Mouse (Mus musculus) forebrain, postnatal 0 days (tissue): ENCODE data around the gene Sema4a. TPM values are rescaled to one million over a fixed set of nuclear protein-coding genes. Genes with fewer than 3 reads are reported as not detected.
A peak's percentile ranks its signal among the peaks of the same experiment; 100 is the strongest.

ENCODE experiments used
- ATAC-seq: fragments of 200-750 bp; cut with Nextera tagmentation; 2 replicates; pipeline ENCODE4 v1.8.0; 2017; ENCODE audit warnings: mild to moderate bottlenecking, moderate library complexity
- DNase-seq: peaks from one replicate; pipeline ENCODE4 v3.0.0-alpha.2; 2015
- H3K27ac ChIP-seq: fragments of 300-500 bp; sonication (generic); 2 replicates; pipeline ENCODE4 v1.5.1; 2014; ENCODE audit warnings: low read depth, mild to moderate bottlenecking, antibody characterized with exemption, low read length, moderate library complexity, mixed read lengths
- H3K27me3 ChIP-seq: fragments of 300-500 bp; sonication (generic); 2 replicates; pipeline ENCODE4 v1.6.1; 2014; ENCODE audit warnings: mild to moderate bottlenecking, low read length, mixed read lengths; ENCODE audit not compliant: insufficient read depth
- H3K36me3 ChIP-seq: fragments of 300-500 bp; sonication (generic); 2 replicates; pipeline ENCODE4 v1.6.1; 2014; ENCODE audit warnings: mild to moderate bottlenecking, moderate library complexity; ENCODE audit not compliant: insufficient read depth
- H3K4me1 ChIP-seq: fragments of 300-500 bp; sonication (generic); 2 replicates; pipeline ENCODE4 v1.6.1; 2014; ENCODE audit warnings: antibody characterized with exemption; ENCODE audit not compliant: insufficient read depth
- H3K4me2 ChIP-seq: fragments of 300-500 bp; sonication (generic); 2 replicates; pipeline ENCODE4 v1.6.1; 2014; ENCODE audit warnings: low read depth, mild to moderate bottlenecking, moderate library complexity
- H3K4me3 ChIP-seq: fragments of 300-500 bp; sonication (generic); 2 replicates; pipeline ENCODE4 v1.5.1; 2014; ENCODE audit warnings: low read depth, low read length, mixed read lengths
- H3K9ac ChIP-seq: fragments of 300-500 bp; sonication (generic); 2 replicates; pipeline ENCODE4 v1.6.1; 2014; ENCODE audit warnings: mild to moderate bottlenecking
- H3K9me3 ChIP-seq: fragments of 300-500 bp; sonication (generic); 2 replicates; pipeline ENCODE4 v1.6.1; 2016; ENCODE audit warnings: low read length
- CTCF ChIP-seq: sonication (generic); IDR thresholded peaks from 2 replicates; pipeline ENCODE4 v1.5.1; 2016; ENCODE audit warnings: antibody characterized with exemption, control low read depth, low read depth
- WGBS: fragments of 180-500 bp; shearing (Covaris S2); extraction: QIAGEN DNeasy Blood & Tissue Kit; methylation state at CpG from one replicate; pipeline ENCODE4 v1.1.7; 2014; 5-methylcytosine and 5-hydroxymethylcytosine counted together
- polyA plus RNA-seq: library from polyadenylated mRNA; unstranded; fragments of >200 nt; fragmentation: Nextera tagmentation; extraction: Ambion mirVana; gene quantifications from 2 replicates; pipeline ENCODE4 v1.2.1, GENCODE M21; 2015
- total RNA-seq: library from RNA; depleted of rRNA; stranded (reverse); fragments of >200 nt; gene quantifications from 2 replicates; pipeline ENCODE4 v1.2.3, GENCODE M21; 2014

Sema4a gene
- total and polyA plus RNA-seq, 2 experiments from 2014 or later, result 25.8 to 31.5 TPM

DNA sequence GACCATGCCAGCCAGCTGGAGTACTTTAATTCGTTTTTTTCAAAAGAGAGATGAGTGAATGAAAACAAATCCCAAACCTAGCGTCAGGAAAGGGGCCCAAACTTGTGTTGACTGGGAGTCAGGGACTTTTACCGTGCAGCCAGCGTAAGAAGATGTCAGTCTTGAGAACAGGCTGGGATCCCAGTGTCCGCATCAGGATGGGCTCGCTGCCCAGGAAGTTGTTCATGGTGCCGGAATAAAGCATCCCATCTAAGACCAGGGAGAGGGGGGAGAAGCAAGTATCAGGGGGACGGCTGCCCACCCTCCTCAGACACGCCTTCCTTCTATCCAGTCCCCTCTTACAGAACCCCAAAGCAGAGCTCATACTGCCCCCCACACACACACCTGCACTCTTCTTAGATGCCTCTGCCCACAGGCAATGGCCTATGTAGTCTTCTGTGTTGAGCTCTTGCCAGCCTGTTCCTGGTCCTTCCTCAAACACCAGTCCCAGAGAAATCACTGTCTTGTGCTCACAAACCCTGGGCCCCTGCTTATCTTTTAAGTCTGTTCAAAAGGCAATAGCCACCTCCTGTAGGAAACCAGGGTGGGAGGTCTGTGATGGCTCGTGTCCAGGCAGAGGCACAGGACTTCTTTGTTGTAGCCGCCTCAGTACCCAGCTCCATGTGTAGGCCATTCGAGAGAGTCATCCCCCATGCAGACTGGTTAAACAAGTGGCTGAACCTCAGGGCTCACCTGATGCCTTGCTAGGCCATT lies 10.4 kb downstream of the Sema4a start:
- Histone ChIP-seq H3K4me1 (no peaks in the 10 kb centered on the region), H3K9ac (no peak overlapping the region), H3K4me2 (no peak overlapping the region), H3K4me3 (no peak overlapping the region), H3K36me3 (peaks cover 65% of the 10 kb centered on the region), H3K9me3 (no peaks in the 10 kb centered on the region), H3K27me3 (no peaks in the 10 kb centered on the region), H3K27ac (no peak overlapping the region)
- ATAC-seq (no peak), DNase-seq (no peak)
- WGBS, result 58% methylated on average over 12 of the region's 12 CpGs
- TF ChIP-seq CTCF, result no peak

DNA sequence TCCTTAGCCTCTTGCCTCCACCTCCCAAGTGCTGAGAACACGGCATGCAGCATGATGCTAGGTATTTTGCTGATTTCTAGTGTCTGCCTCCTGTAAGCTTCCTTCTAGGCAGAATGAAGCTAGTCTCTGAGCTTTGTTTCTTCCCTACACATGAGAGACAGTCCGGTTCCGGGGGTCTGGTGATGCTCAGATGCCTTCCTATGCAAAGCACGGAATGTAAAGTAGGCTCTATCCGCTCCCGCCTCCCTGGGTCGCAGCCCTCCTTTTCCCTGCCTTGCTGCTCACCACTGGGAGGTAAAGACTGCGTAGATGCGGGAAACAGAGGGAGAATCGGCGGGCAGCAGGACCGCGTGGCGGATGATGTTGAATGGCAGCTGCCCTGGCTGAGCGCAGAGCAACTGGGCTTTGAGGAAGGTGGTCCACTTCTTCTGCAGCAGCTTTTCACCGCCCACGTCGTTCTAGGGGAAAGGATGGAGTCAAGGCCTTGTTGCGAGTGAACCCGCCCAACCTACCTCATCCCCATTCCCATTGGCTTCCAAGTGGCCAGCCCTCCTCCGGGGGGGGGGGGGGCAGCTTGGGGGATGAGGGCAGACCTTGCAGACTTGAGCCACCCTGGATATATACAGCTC lies 11.5 kb downstream of the Sema4a start:
- no peak for DNase-seq

GRCm38 (mm10) chr3:88448443-88448842 lies 12.5 kb downstream of the Sema4a start:
- TF ChIP-seq CTCF, result no peak
- 95% methylated on average over 8 of the region's 8 CpGs for WGBS
- no peaks in the 10 kb centered on the region for H3K27me3 ChIP-seq
- no peaks in the 10 kb centered on the region for H3K9me3 ChIP-seq
- no peak for ATAC-seq
- H3K4me3 ChIP-seq, result no peak overlapping the region
- peaks cover 68% of the 10 kb centered on the region for H3K36me3 ChIP-seq
- no peak overlapping the region for H3K27ac ChIP-seq
- no peak for DNase-seq
- H3K4me1 ChIP-seq, result no peaks in the 10 kb centered on the region
- no peak overlapping the region for H3K4me2 ChIP-seq
- H3K9ac ChIP-seq, result no peak overlapping the region

More for the DNA sequence above, 11.5 kb downstream of the Sema4a start:
- no peaks in the 10 kb centered on the region for H3K4me1 ChIP-seq
- peaks cover 68% of the 10 kb centered on the region for H3K36me3 ChIP-seq
- H3K27ac ChIP-seq, result no peak overlapping the region
- no peaks in the 10 kb centered on the region for H3K9me3 ChIP-seq
- H3K9ac ChIP-seq, result 0 out of 2 replicates have a peak overlapping the region, but pooled peaks have one; percentile 4
- peak overlapping the region; percentile 28 for H3K4me2 ChIP-seq
- H3K4me3 ChIP-seq, result no peak overlapping the region; the same call in 1 of the 2 replicates
- ATAC-seq, result peak; percentile 71
- no peaks in the 10 kb centered on the region for H3K27me3 ChIP-seq
- TF ChIP-seq CTCF, result no peak
- WGBS, result 11% methylated on average over 21 of the region's 21 CpGs

GRCm38 (mm10) chr3:88447676-88448183 lies 13.3 kb downstream of the Sema4a start:
- no peak for TF ChIP-seq CTCF
- no peaks in the 10 kb centered on the region for H3K27me3 ChIP-seq
- peaks cover 65% of the 10 kb centered on the region for H3K36me3 ChIP-seq
- no peak overlapping the region for H3K9ac ChIP-seq
- no peak overlapping the region for H3K4me3 ChIP-seq
- DNase-seq (no peak), ATAC-seq (no peak)
- no peak overlapping the region for H3K4me2 ChIP-seq
- 71% methylated on average over 8 of the region's 8 CpGs for WGBS
- no peaks in the 10 kb centered on the region for H3K4me1 ChIP-seq
- no peaks in the 10 kb centered on the region for H3K9me3 ChIP-seq
- H3K27ac ChIP-seq, result no peak overlapping the region

DNA sequence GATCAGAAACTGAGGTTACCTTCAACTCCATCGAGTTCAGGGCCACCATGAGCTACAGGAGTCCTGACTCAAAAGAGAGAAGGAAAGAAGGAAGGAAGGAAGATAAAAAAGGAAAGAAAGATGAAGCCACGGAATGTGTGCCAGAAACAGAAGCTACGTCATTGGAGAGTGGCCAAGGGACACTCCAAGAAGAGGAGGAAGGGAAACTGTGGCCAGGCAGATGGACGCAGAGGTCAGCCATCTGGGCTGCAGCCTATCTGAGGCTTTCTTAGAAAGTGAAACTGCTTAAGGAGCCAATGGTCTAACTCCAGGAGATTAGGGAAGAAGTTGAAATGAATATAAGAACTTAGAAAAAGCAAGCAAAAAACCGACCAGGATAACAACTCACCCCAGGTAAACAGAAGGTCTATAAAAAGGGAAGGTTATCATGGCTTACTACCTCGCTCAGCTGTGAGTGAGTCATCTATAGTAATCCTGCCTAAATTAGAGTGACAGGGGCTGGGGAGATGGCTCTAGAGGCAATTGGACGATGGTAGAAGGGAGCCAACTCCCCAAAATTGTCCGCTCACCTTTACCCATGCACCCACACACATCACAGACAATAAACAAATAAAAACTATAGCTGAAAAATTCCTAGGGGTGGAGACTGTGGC lies 14.4 kb downstream of the Sema4a start:
- no peak overlapping the region for H3K4me2 ChIP-seq
- no peak overlapping the region for H3K4me3 ChIP-seq
- DNase-seq, result no peak
- H3K36me3 ChIP-seq, result peaks cover 61% of the 10 kb centered on the region
- H3K4me1 ChIP-seq, result no peaks in the 10 kb centered on the region
- H3K27me3 ChIP-seq, result no peaks in the 10 kb centered on the region
- TF ChIP-seq CTCF, result no peak
- no peak overlapping the region for H3K9ac ChIP-seq
- ATAC-seq, result no peak
- no peaks in the 10 kb centered on the region for H3K9me3 ChIP-seq
- H3K27ac ChIP-seq, result no peak overlapping the region
- WGBS, result 73% methylated on average over 8 of the region's 8 CpGs

DNA sequence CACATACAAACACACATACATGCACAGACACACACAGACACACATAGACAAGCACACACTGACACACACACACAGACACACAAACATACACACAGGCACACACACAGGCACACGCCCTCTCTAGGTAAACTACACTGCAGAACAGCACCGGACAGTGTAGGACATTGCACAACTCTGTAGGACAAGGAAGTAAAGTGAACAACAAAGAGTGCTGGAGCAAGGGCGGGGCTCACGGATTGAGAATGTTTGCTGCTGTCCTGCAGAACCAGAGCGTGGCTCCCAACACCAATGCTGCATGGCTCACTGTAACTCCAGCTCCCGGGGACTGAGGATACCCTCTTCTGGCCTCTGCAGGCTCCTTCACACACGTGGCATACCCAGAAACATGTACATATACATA lies 18.1 kb downstream of the Sema4a start:
- H3K27me3 ChIP-seq, result no peaks in the 10 kb centered on the region
- TF ChIP-seq CTCF, result no peak
- H3K4me3 ChIP-seq, result no peak overlapping the region
- no peak for ATAC-seq
- H3K9me3 ChIP-seq, result no peaks in the 10 kb centered on the region
- H3K4me2 ChIP-seq, result no peak overlapping the region
- no peaks in the 10 kb centered on the region for H3K4me1 ChIP-seq
- H3K36me3 ChIP-seq, result peaks cover 54% of the 10 kb centered on the region
- no peak for DNase-seq
- H3K27ac ChIP-seq, result no peak overlapping the region
- WGBS, result 76% methylated on average over 7 of the region's 7 CpGs
- no peak overlapping the region for H3K9ac ChIP-seq

- no peaks in the 10 kb centered on the region for H3K27me3 ChIP-seq
- no peak for DNase-seq
- WGBS, result 85% methylated on average over 12 of the region's 12 CpGs
- no peak overlapping the region for H3K9ac ChIP-seq
- H3K36me3 ChIP-seq, result peaks cover 54% of the 10 kb centered on the region
- H3K4me3 ChIP-seq, result no peak overlapping the region
- no peaks in the 10 kb centered on the region for H3K9me3 ChIP-seq
- no peak for TF ChIP-seq CTCF
- H3K4me2 ChIP-seq, result no peak overlapping the region
- no peaks in the 10 kb centered on the region for H3K4me1 ChIP-seq
- no peak for ATAC-seq
- H3K27ac ChIP-seq, result no peak overlapping the region
Measured at GRCm38 (mm10) chr3:88442488-88442887, 18.5 kb downstream of the Sema4a start.
